Mouse (Mus musculus): ENCODE measurements around the gene Gm20905. TPM values are rescaled to one million over a fixed set of nuclear protein-coding genes. Genes with fewer than 3 reads are reported as not detected.

The Gm20905 gene
- not detected for total RNA-seq (2023)

DNA sequence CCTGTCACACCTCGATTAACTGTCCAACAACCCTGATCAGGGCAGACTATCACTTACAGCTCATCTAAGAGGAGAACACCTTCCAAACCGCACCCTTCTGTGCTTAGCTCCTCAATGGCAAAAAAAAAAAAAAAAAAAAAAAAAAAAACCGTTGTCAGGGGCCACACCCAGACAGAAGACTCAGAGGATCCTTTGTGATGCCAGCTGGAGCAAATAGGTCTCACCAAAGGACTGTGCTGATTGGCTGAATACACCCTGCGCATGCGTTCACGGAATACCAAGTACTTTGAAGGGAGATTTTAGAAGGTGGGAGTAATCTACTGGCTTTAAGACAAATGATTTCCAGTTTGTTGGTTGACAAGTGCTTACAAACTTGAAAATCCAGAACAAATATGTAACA is at the start of gene Gm20905:
Gene Gm20905 (minus strand): TSS at position 101 of the 400 bp plus-strand sequence.

Measured in monocyte, adult 59 days (primary cell).